Mouse (Mus musculus) adrenal gland (tissue): ENCODE measurements around the gene Gm20458.

Experiments
- intact Hi-C: fragments of 180-260 bp; cut with DNase I; formaldehyde crosslinking; loops from one replicate; pipeline ENCODE4 v1.15.1; 2025

Gm20458 gene

GRCm38 (mm10) chr2:164452000-164452676, 8.6 kb upstream of the Gm20458 start:
- intact Hi-C loops, result no loop called here

- intact Hi-C loops, result no loop called here
Measured at GRCm38 (mm10) chr2:164453047-164453757, 7.6 kb upstream of the Gm20458 start.

- intact Hi-C loops, result no loop called here
Measured at GRCm38 (mm10) chr2:164453887-164454500, 6.8 kb upstream of the Gm20458 start.

- intact Hi-C loops, result loop anchor here (5.0 kb wide), 1 partner anchor 38 kb away; no protein-coding TSS in a partner anchor
Measured at GRCm38 (mm10) chr2:164454846-164455245, 5.9 kb upstream of the Gm20458 start.

- intact Hi-C loops, result loop anchor here (5.0 kb wide), 1 partner anchor 38 kb away; no protein-coding TSS in a partner anchor
Measured at GRCm38 (mm10) chr2:164455421-164456190, 5.2 kb upstream of the Gm20458 start.

- intact Hi-C loops, result loop anchor here (5.0 kb wide), 1 partner anchor 39 kb away; no protein-coding TSS in a partner anchor
Measured at GRCm38 (mm10) chr2:164456413-164456812, 4.4 kb upstream of the Gm20458 start.

GRCm38 (mm10) chr2:164456864-164457300, 3.9 kb upstream of the Gm20458 start, which contains the start of gene Sys1:
Gene Sys1 (plus strand): TSS chr2:164456964.
- intact Hi-C loops, result loop anchor here (5.0 kb wide), 1 partner anchor 40 kb away; no protein-coding TSS in a partner anchor

GRCm38 (mm10) chr2:164457942-164458341, 2.8 kb upstream of the Gm20458 start:
- intact Hi-C loops, result loop anchor here (5.0 kb wide), 1 partner anchor 41 kb away; no protein-coding TSS in a partner anchor

GRCm38 (mm10) chr2:164458535-164458934, 2.2 kb upstream of the Gm20458 start:
- intact Hi-C loops, result loop anchor here (5.0 kb wide), 1 partner anchor 41 kb away; no protein-coding TSS in a partner anchor

GRCm38 (mm10) chr2:164465161-164465560, 4.4 kb downstream of the Gm20458 start:
- intact Hi-C loops, result no loop called here

- intact Hi-C loops, result no loop called here
Measured at GRCm38 (mm10) chr2:164466787-164467186, 6.0 kb downstream of the Gm20458 start.

GRCm38 (mm10) chr2:164470254-164470653, 9.5 kb downstream of the Gm20458 start:
- intact Hi-C loops, result loop anchor here (5.0 kb wide), 1 partner anchor 47 kb away; no protein-coding TSS in a partner anchor

GRCm38 (mm10) chr2:164473624-164474023, 12.9 kb downstream of the Gm20458 start, which contains the start of gene Trp53tg5:
Gene Trp53tg5 (minus strand): TSS chr2:164473724.
- intact Hi-C loops, result loop anchor here (5.0 kb wide), 1 partner anchor 44 kb away; no protein-coding TSS in a partner anchor

- intact Hi-C loops, result no loop called here
Measured at GRCm38 (mm10) chr2:164485681-164486257, 25.0 kb downstream of the Gm20458 start, which contains the start of gene Dbndd2. Gene Dbndd2 (plus strand): TSS chr2:164486106.

GRCm38 (mm10) chr2:164486258-164487114, 25.7 kb downstream of the Gm20458 start:
- intact Hi-C loops, result no loop called here

GRCm38 (mm10) chr2:164487115-164487527, 26.4 kb downstream of the Gm20458 start:
- intact Hi-C loops, result no loop called here

- intact Hi-C loops, result no loop called here
Measured at GRCm38 (mm10) chr2:164487812-164488211, 27.0 kb downstream of the Gm20458 start.

GRCm38 (mm10) chr2:164494126-164494525, 33.4 kb downstream of the Gm20458 start:
- intact Hi-C loops, result no loop called here

GRCm38 (mm10) chr2:164496331-164496730, 35.6 kb downstream of the Gm20458 start:
- intact Hi-C loops, result no loop called here
